Mouse (Mus musculus) thymus, postnatal 10 days (tissue): ENCODE measurements at regions not wholly inside any gene's neighbourhood (a gene's known extent, or its start where the extent isn't known, plus 50 kb on each side); places are given as distances from the start of the nearest gene placed in this dataset.
A peak's percentile ranks its signal among the peaks of the same experiment; 100 is the strongest.

Experiments used
- DNase-seq, 2 experiments: peaks; one replicate each; pipeline ENCODE4 v3.0.0; 2021; ENCODE audit warnings: low spot score in 2 of 2

- no peak for DNase-seq
Measured at GRCm38 (mm10) chr3:149503992-149504391, 513.6 kb upstream of the Adgrl2 start.

GRCm38 (mm10) chr3:149500130-149500529, 509.8 kb upstream of the Adgrl2 start:
- DNase-seq = no peak

- DNase-seq = no peak
Measured at GRCm38 (mm10) chr3:149498765-149499164, 508.4 kb upstream of the Adgrl2 start.

- no peak for DNase-seq
Measured at GRCm38 (mm10) chr3:149496829-149497471, 506.6 kb upstream of the Adgrl2 start.

GRCm38 (mm10) chr3:149496122-149496521, 505.8 kb upstream of the Adgrl2 start:
- DNase-seq = no peak

- no peak for DNase-seq
Measured at GRCm38 (mm10) chr3:149488147-149488546, 497.8 kb upstream of the Adgrl2 start.

- peak; percentile 15 to 18 for DNase-seq
Measured at GRCm38 (mm10) chr3:149485406-149485805, 495.1 kb upstream of the Adgrl2 start.

- DNase-seq = no peak
Measured at GRCm38 (mm10) chr3:149484319-149484718, 494.0 kb upstream of the Adgrl2 start.

- DNase-seq = no peak
Measured at GRCm38 (mm10) chr3:149476151-149476550, 485.8 kb upstream of the Adgrl2 start.

GRCm38 (mm10) chr3:149466973-149467372, 476.6 kb upstream of the Adgrl2 start:
- no peak for DNase-seq

- no peak for DNase-seq
Measured at GRCm38 (mm10) chr3:149464603-149465002, 474.2 kb upstream of the Adgrl2 start.

- DNase-seq = no peak
Measured at GRCm38 (mm10) chr3:149462121-149462541, 471.8 kb upstream of the Adgrl2 start.

GRCm38 (mm10) chr3:149461613-149462012, 471.3 kb upstream of the Adgrl2 start:
- no peak for DNase-seq

- DNase-seq = no peak
Measured at GRCm38 (mm10) chr3:149449376-149449775, 459.0 kb upstream of the Adgrl2 start.

- no peak for DNase-seq
Measured at GRCm38 (mm10) chr3:149445991-149446564, 455.7 kb upstream of the Adgrl2 start.

- DNase-seq = no peak
Measured at GRCm38 (mm10) chr3:149444854-149445577, 454.7 kb upstream of the Adgrl2 start.

GRCm38 (mm10) chr3:149444377-149444776, 454.0 kb upstream of the Adgrl2 start:
- DNase-seq = no peak

GRCm38 (mm10) chr3:149441227-149441626, 450.9 kb upstream of the Adgrl2 start:
- no peak for DNase-seq

GRCm38 (mm10) chr3:149437763-149438162, 447.4 kb upstream of the Adgrl2 start:
- no peak for DNase-seq

GRCm38 (mm10) chr3:149436944-149437343, 446.6 kb upstream of the Adgrl2 start:
- no peak for DNase-seq

GRCm38 (mm10) chr3:149436420-149436819, 446.1 kb upstream of the Adgrl2 start:
- no peak for DNase-seq

- DNase-seq = no peak
Measured at GRCm38 (mm10) chr3:149431795-149432194, 441.4 kb upstream of the Adgrl2 start.
